Mouse (Mus musculus) neural tube, embryonic 11.5 days (tissue): ENCODE results near the gene Per3. TPM values are rescaled to one million over a fixed set of nuclear protein-coding genes. Genes with fewer than 3 reads are reported as not detected.

Experiments used
- ATAC-seq: fragments of 200-750 bp; cut with Nextera tagmentation; 2 replicates; pipeline ENCODE4 v1.8.0; 2017; ENCODE audit warnings: moderate number of reproducible peaks, mild to moderate bottlenecking, moderate TSS enrichment, moderate library complexity; ENCODE audit not compliant: insufficient read depth, low FRiP score, low TSS enrichment
- DNase-seq: peaks from one replicate; pipeline ENCODE4 v3.0.0-alpha.2; 2015; ENCODE audit warnings: low spot score
- H3K27ac ChIP-seq: fragments of 300-500 bp; sonication (generic); 2 replicates; pipeline ENCODE4 v1.5.1; 2014; ENCODE audit warnings: low read depth, mild to moderate bottlenecking, low read length
- H3K27me3 ChIP-seq: fragments of 300-500 bp; sonication (generic); 2 replicates; pipeline ENCODE4 v1.6.1; 2014; ENCODE audit warnings: mild to moderate bottlenecking, low read length, mixed read lengths; ENCODE audit not compliant: control insufficient read depth, insufficient read depth
- H3K36me3 ChIP-seq: fragments of 300-500 bp; sonication (generic); 2 replicates; pipeline ENCODE4 v1.6.1; 2014; ENCODE audit warnings: mild to moderate bottlenecking, low read length, moderate library complexity, mixed read lengths; ENCODE audit not compliant: control insufficient read depth, insufficient read depth
- H3K4me1 ChIP-seq: fragments of 300-500 bp; sonication (generic); 2 replicates; pipeline ENCODE4 v1.6.1; 2014; ENCODE audit warnings: low read length, mixed read lengths; ENCODE audit not compliant: control insufficient read depth, insufficient read depth
- H3K4me2 ChIP-seq: fragments of 300-500 bp; sonication (generic); 2 replicates; pipeline ENCODE4 v1.6.1; 2014; ENCODE audit warnings: low read depth, mild to moderate bottlenecking, moderate library complexity
- H3K4me3 ChIP-seq: fragments of 300-500 bp; sonication (generic); 2 replicates; pipeline ENCODE4 v1.5.1; 2014; ENCODE audit warnings: low read depth, low read length
- H3K9ac ChIP-seq: fragments of 300-500 bp; sonication (generic); 2 replicates; pipeline ENCODE4 v1.6.1; 2014; ENCODE audit warnings: mild to moderate bottlenecking, low read length
- H3K9me3 ChIP-seq: fragments of 300-500 bp; sonication (generic); 2 replicates; pipeline ENCODE4 v1.6.1; 2016; ENCODE audit warnings: low read length; ENCODE audit not compliant: control insufficient read depth
- WGBS: fragments of 180-500 bp; shearing (Covaris S2); extraction: QIAGEN DNeasy Blood & Tissue Kit; methylation state at CpG from one replicate; pipeline ENCODE4 v1.1.7; 2014; 5-methylcytosine and 5-hydroxymethylcytosine counted together
- polyA plus RNA-seq: library from polyadenylated mRNA; unstranded; fragments of >200 nt; fragmentation: Nextera tagmentation; extraction: Ambion mirVana; gene quantifications from 2 replicates; pipeline ENCODE4 v1.2.1, GENCODE M21; 2014

Per3 gene
- polyA plus RNA-seq, 1 experiment from 2014 or later: 4.9 TPM

- Histone ChIP-seq H3K9ac (no peak overlapping the region), H3K4me2 (no peak overlapping the region), H3K27me3 (no peaks in the 10 kb centered on the region), H3K9me3 (no peaks in the 10 kb centered on the region), H3K27ac (no peak overlapping the region), H3K4me1 (no peaks in the 10 kb centered on the region), H3K36me3 (no peaks in the 10 kb centered on the region), H3K4me3 (no peak overlapping the region)
- WGBS: 77% methylated on average over 6 of the region's 6 CpGs
- DNase-seq (no peak), ATAC-seq (no peak)
These were observed 82.2 kb downstream of the Per3 start for GRCm38 (mm10) chr4:150962231-150962630.

- Histone ChIP-seq H3K9me3 (no peaks in the 10 kb centered on the region), H3K4me2 (no peak overlapping the region), H3K27ac (no peak overlapping the region), H3K36me3 (no peaks in the 10 kb centered on the region), H3K27me3 (no peaks in the 10 kb centered on the region), H3K4me1 (0 out of 2 replicates have a peak, but pooled peaks cover 2% of the 10 kb centered on the region), H3K9ac (no peak overlapping the region), H3K4me3 (no peak overlapping the region)
- ATAC-seq: no peak
- DNase-seq: no peak
- 80% methylated on average over 7 of the region's 7 CpGs for WGBS
These were observed 85.9 kb downstream of the Per3 start for GRCm38 (mm10) chr4:150958536-150958935.

GRCm38 (mm10) chr4:150957106-150957458 is 87.4 kb downstream of the Per3 start:
- Histone ChIP-seq H3K9me3 (no peaks in the 10 kb centered on the region), H3K4me2 (no peak overlapping the region), H3K9ac (no peak overlapping the region), H3K4me1 (0 out of 2 replicates have a peak, but pooled peaks cover 2% of the 10 kb centered on the region), H3K36me3 (no peaks in the 10 kb centered on the region), H3K4me3 (no peak overlapping the region), H3K27ac (no peak overlapping the region), H3K27me3 (no peaks in the 10 kb centered on the region)
- 68% methylated on average over 1 of the region's 1 CpGs for WGBS
- no peak for ATAC-seq
- no peak for DNase-seq

- H3K9me3 ChIP-seq: no peaks in the 10 kb centered on the region
- H3K27ac ChIP-seq: no peak overlapping the region
- no peaks in the 10 kb centered on the region for H3K27me3 ChIP-seq
- no peaks in the 10 kb centered on the region for H3K36me3 ChIP-seq
- H3K4me1 ChIP-seq: 0 out of 2 replicates have a peak, but pooled peaks cover 2% of the 10 kb centered on the region
- no peak for ATAC-seq
- no peak overlapping the region for H3K4me2 ChIP-seq
- WGBS: 78% methylated on average over 13 of the region's 13 CpGs
- DNase-seq: peak; percentile 33
- H3K4me3 ChIP-seq: no peak overlapping the region
- H3K9ac ChIP-seq: no peak overlapping the region
These were observed 87.9 kb downstream of the Per3 start for GRCm38 (mm10) chr4:150956369-150957105.

Other genes starting within 250 kb of the Per3 start
- 62.4 and 63.7 TPM in 2 replicates for gene Errfi1, start 190.7 kb downstream of the Per3 start, polyA plus RNA-seq
- gene Park7, start 130.2 kb downstream of the Per3 start, polyA plus RNA-seq: 417 and 424 TPM in 2 replicates
- 0.20 and 0.39 TPM in 2 replicates for gene Tnfrsf9, start 130.1 kb downstream of the Per3 start, polyA plus RNA-seq
- gene Uts2, start 47.6 kb downstream of the Per3 start, polyA plus RNA-seq: not detected in 2 replicates
- 66.1 and 72.8 TPM in 2 replicates for gene Vamp3, start 13.3 kb upstream of the Per3 start, polyA plus RNA-seq
- 0.54 TPM in 1 of 2 replicates, not detected in the other for gene Gm13090, start 44.9 kb upstream of the Per3 start, polyA plus RNA-seq